Comparison of ENCODE assay signal across 8 mouse cellular contexts in the genomic region with DNA sequence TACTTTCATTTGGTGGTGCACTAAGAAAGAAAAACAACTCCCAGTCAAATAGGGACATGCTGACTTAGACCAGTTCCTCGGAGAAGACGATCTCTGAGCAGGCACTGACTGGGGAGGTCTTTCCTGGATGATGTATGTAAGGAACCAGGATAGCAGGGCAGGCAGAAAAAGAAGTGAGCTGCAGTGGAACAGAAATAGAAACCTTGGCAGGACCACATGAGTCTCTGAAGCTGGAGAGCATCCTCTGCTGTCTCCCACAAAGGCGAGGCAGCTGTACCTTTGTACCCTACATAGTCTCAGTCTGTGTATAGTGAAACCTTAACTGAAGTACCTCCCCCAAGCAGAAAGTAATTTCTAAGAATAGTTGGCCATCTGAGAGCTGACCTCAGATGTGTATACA.
"Had no signal": no experiment of that assay in that cellular context is flagged by ENCODE, and none has a peak within 500 bp of the region (broad histone marks: within the 10 kb centered on the region; RNA-seq: fewer than 3 reads in every experiment).

No protein-coding gene starts in this region.

- DNase-seq: liver, postnatal 0 days; lung, adult 2 months; lung, postnatal 14 days; lung, postnatal 36 days; right cerebral cortex, postnatal 14 days; thymus, adult 18-20 months; thymus, postnatal 14 days; thymus, postnatal 36 days had no signal
